Mouse (Mus musculus) left cerebral cortex, adult 11 months (tissue): Measurements from ENCODE around the gene Tecpr1.

Experiments
- DNase-seq: peaks from one replicate; pipeline ENCODE4 v3.0.0; 2022; ENCODE audit warnings: low spot score

The Tecpr1 gene

GRCm38 (mm10) chr5:144207478-144207877, 15.9 kb downstream of the Tecpr1 start:
- no peak for DNase-seq

DNA sequence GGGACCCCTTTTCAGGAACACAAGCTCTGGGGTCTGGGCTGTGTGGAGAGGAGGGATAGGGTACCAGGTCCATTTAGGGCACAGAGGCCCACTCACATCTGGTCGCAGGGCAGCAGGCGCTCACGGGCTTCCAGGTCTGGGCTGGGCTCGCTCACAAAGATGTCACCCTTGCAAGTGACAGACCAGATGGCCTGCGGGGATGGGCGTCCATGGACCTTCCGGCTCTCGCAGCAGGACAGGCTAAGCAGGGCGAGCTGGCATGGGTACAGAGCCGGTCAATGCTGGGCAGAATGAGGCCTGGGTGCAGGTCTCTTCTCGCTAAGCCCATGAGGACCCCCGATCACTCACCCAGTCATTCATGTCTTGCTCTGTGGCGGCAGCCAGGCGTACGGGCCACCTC, 17.3 kb downstream of the Tecpr1 start:
- DNase-seq: no peak

DNA sequence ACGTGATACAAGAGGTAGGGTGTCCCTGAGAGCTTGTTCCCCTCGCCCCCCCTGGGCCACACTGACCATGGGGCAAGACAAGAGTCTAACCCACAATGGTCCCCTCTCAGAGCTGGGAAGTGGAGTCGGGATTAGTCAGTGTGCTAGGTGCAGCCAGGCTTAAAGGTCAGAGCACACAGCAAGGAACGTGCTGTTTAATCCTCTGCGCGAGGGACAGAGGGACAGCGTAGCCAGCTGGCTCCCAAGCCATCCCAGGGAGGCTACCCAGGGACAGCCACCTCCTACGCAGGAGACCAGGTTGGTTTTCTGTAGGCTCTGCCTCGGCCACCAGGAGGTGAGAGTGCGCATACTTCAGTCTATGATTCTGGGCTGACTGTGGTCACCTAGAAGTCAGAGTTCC, 18.5 kb downstream of the Tecpr1 start:
- DNase-seq: no peak

- DNase-seq: no peak
Measured at GRCm38 (mm10) chr5:144204303-144204702, 19.1 kb downstream of the Tecpr1 start.

- DNase-seq: no peak
Measured at GRCm38 (mm10) chr5:144203398-144203959, 19.9 kb downstream of the Tecpr1 start.

DNA sequence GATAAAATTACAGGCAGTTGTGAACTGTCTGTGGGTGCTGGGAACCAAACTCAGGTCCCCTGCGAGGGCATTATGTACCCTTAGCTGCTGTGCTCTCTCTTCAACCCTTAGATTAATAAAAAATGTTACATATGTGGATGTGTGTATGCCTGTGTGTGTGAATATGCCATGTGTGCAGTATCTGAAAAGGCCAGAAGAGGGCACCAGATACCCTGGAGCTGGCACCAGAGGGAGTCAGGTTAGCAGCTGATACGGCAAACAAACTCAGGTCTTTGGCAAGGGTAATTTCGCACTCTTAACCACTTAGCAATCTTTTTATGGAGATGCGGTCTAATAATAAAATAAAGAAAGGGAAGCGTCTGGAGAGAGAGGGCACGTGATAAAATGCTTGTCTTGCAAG, 21.0 kb downstream of the Tecpr1 start:
- no peak for DNase-seq

- DNase-seq: no peak
Measured at GRCm38 (mm10) chr5:144200616-144201015, 22.8 kb downstream of the Tecpr1 start.

- DNase-seq: no peak
Measured at GRCm38 (mm10) chr5:144195567-144195966, 27.8 kb downstream of the Tecpr1 start.

DNA sequence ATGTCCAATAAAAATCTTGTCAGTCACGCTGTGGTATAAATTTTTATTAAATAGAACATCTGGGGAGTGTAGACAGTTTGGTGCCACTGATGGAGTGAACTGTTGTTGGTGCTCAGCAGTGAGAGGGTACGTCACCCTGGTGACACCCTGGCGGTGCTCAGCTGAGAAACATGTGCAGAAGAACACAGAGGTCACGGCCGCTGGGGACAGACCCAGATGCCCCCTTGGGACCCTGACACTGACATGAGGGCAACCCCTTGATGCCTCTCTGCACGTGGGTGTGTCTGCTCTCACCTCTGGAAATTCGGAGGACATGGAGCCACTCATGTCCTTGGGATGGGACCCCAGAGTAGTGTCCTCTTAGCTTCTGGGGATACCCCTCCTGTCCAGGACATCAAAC, 29.0 kb downstream of the Tecpr1 start:
- no peak for DNase-seq

- DNase-seq: no peak
Measured at GRCm38 (mm10) chr5:144192673-144193072, 30.7 kb downstream of the Tecpr1 start.

DNA sequence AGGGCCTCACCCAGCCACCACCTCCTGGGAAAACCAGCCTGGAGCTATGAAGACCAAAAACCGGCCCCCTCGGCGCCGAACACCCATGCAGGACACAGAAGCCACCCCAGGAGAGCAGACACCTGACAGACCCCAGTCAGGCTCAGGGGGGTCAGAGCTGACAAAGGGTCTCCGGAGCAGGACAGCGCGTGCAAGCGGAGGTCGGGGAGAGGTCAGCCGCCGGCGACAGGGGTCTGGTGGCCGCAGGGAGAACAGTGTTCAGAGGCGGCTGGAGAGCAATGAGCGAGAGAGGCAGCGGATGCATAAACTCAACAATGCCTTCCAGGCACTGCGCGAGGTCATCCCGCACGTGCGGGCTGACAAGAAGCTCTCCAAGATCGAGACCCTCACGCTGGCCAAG, 32.4 kb downstream of the Tecpr1 start:
- no peak for DNase-seq

DNA sequence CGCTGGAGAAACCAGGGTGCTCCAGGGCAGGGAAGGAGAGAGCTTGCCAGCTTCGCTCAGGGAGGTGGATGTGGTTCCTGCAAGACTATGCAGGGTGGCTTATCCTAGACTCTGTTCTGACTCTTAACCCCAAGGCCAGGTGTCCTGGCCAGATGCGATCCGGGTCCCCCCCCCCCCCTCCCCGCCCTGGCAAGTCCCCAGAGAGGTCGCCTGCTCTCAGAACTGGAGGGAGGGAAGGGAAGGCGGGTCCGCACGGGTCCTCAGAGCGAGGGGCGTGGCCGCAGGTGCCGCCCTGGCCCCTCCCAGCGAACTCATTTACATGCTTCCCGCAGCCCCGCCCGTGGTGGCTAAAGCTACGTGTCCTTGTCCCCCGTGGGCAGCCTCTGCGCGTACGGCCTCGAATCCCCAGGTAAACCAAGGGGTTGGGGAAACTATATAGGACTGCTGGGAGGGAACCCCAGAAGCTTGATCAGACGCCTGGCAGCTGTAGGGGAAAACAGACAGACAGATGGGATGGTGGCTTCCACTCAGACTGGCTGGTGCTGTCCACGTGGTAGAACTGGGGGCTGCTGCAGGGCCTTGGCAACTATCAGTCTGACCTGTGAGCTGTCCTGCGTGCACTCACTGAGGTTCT, 33.3 kb downstream of the Tecpr1 start, which contains the start of gene Bhlha15:
TSS of gene Bhlha15 (plus strand) at position 337 of the 634 bp plus-strand sequence.
- DNase-seq: no peak

DNA sequence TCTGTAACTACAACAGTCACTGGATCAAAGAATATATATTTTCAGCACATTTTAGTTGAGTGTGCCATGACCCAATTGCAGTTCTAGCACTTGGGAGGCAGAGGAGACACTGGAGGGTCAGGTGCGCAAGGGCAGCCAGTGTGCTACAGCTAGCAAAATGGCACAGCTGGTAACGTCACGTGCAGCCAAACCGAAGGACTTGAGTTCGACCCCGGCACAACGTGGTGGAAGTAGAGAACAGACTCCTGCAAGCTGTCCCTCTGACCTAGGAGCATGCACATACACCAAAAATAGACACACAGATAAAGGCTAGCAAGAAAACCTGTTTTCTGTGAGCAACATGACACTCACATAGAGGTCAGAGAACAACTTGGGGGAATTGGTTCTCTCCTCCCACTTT, 34.1 kb downstream of the Tecpr1 start:
- no peak for DNase-seq

- DNase-seq: no peak
Measured at GRCm38 (mm10) chr5:144188422-144188821, 35.0 kb downstream of the Tecpr1 start.

GRCm38 (mm10) chr5:144184350-144185045, 38.9 kb downstream of the Tecpr1 start:
- no peak for DNase-seq

DNA sequence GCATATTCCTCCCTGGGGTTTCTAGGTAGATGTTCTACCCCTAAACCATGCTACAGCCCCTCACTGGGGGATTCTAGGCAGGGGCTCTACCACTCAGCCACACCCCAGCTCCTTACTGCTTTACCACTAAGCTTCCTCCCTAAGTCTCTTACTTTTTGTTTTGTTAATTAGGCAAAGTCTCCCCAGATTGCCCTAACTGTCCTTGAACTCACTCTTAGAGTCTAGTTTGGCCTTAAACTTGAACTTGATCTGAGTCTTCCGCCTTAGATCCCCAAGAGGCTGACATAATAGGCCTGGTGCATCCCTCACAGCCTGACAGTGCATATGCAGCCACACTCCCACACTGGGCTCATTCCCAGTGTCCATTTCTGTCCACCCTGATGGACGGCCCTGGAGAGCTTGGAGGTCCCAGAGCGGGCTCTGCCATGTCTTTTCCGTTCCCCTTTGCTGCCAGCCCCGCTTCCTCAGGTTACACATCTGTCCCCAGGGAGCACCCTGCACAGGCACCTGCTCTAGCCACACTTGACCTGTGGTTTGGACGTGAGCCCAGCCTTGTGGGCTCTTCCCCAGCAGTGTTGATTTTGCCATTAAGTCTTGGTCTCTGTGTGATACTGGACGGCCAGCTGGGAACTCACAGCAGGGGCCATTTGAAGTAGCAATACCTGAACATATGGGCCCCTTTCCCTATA, 39.6 kb downstream of the Tecpr1 start:
- DNase-seq: no peak

DNA sequence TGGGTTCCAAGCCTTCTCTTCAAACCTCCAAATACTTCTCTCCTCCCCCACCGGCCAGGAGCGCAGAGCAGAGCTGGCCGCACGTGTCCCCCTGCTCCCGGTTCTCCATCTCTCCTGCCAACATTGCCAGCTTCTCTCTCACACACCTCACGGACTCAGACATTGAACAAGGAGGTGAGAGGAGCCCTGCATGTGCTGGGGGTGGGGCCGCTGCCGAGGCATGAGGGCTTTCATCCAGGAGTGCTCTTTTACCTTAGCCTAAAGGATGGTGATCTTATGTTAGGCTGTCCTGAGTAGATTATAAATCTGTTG, 40.2 kb downstream of the Tecpr1 start:
- no peak for DNase-seq

DNA sequence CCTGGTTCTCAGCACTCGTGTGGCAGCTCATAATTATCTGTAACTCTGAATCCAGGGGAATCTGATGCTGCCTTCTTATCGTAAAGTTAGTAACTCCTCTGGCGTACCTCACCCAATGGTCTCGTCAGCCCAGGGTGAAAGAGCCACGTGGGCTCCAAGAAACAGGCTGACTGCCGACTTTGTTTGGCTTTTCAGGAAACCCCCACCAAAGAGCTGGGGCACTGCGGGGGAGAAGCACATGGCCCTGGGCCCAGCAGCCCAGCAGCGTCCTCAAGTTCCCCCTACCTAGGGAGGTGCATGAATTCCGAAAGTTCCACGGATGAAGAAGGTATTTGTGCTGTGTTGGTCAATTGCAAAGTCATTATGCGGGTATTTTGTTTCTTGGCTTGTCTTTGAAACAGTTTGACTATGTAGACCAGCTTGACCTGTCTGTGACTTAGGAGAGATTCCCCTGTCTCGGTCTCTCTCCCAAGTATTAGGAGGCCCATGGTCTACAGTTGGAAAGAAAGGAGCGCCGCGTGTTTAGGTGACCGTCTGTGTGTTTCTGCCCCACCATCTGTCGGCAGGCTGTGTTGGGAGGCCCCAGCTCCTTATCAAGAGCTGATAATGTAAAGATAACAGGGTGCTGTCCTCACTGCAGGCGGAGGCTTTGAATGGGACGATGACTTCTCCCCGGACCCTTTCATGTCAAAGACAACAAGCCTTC, 40.7 kb downstream of the Tecpr1 start:
- DNase-seq: no peak

GRCm38 (mm10) chr5:144181249-144181648, 42.2 kb downstream of the Tecpr1 start:
- DNase-seq: no peak

DNA sequence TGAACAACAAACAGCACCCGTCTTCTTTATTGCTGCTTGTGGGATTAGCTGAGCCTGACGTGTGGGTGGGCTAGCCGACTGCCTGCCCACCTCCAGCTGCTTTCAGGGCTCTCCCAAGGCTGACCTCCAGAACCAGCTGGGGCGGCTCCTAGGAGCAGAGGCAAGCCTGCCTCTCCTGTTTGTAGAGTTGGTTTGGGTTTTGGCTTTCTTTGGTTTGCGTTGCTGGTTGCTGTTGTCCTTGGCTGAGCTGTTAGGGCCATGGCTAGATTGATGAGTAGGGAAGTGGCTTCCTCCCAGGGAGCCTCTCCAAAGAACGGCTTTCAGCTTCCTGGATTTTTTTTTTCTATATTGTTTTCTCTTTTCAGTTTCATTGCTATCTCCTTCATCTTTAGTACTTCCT, 45.2 kb downstream of the Tecpr1 start:
- no peak for DNase-seq

DNA sequence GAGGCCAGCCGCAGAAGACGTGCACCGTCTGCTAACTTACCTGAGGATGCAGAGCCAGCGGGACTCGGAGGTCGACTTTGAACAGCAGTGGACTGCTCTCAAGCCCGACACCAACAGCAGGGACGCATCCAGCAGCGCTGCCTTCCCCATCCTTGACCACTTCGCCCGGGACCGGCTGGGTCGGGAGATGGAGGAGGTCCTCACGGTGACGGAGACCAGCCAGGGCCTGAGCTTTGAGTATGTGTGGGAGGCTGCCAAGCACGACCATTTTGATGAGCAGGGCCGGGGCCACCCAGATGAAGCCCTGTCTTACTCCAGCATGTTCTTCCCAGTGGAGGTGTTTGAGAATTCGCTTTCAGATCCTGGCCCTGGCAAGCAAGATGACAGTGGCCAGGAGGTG, 49.8 kb downstream of the Tecpr1 start:
- DNase-seq: no peak

- no peak for DNase-seq
Measured at GRCm38 (mm10) chr5:144169275-144169975, 54.0 kb downstream of the Tecpr1 start.
